Mouse (Mus musculus) heart, adult 11 months (tissue): ENCODE measurements around the gene Trub2.

Source experiments
- DNase-seq: peaks from one replicate; pipeline ENCODE4 v3.0.0; 2022

The Trub2 gene

GRCm38 (mm10) chr2:29771611-29772461, 16.5 kb downstream of the Trub2 start:
- DNase-seq = peak; percentile 82

DNA sequence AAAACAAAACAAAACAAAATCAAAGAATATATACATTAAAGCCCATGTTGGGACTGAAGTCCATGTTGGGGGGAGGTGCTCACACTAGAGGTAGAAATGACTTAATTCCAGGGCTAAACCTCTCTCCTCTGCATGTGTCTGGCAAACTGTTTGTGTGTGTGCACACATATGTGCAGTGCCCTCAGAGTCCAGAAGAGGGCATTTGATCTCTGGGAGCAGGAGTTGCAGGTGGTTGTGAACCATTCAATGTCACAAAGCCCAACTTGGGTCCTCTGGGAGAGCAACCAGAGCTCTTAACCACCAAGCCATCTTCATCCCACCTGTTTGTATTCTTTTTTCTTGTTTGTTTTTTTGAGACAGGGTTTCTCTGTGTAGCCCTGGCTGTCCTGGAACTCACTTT, 18.1 kb downstream of the Trub2 start:
- DNase-seq = peak; percentile 74

GRCm38 (mm10) chr2:29768901-29769300, 19.4 kb downstream of the Trub2 start:
- DNase-seq = peak; percentile 75

DNA sequence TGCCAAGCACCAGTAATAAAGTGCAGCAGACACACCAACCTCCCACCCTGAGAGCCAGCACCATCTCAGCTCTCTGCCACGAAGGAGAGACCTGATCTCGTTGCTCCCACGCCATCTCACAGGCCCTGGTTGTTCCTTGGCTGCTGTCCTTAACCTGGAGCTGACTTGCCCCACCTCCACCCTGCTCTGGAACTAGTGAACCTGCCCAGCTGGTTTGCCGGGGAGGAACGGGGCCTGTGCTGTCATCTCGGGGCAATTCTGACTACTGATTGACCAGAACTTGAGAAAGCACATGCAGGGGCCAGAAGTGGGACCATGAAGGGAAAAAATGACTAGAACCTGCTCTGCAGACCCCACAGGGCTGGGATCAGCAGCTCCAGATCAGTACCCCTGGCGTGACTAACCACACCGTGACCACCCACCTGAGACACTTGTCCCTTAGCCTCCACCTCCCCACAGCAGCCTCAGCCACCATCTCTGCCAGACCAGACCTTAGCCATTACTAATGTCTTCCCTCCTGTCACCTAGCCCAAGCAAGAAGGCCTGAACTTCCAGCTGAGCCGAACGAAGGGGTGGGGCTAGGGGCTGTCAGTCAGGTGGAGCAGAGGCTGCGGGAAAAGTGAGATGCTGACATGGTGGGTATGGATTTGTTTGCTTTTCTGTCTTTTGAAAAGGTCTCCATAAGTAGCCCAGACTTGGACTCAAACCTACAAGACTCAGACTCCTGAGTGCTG, 20.2 kb downstream of the Trub2 start:
- peak; percentile 83 for DNase-seq

GRCm38 (mm10) chr2:29764831-29765230, 23.5 kb downstream of the Trub2 start:
- DNase-seq = peak; percentile 93

- no peak for DNase-seq
Observed at GRCm38 (mm10) chr2:29755693-29756092, 32.6 kb downstream of the Trub2 start.

DNA sequence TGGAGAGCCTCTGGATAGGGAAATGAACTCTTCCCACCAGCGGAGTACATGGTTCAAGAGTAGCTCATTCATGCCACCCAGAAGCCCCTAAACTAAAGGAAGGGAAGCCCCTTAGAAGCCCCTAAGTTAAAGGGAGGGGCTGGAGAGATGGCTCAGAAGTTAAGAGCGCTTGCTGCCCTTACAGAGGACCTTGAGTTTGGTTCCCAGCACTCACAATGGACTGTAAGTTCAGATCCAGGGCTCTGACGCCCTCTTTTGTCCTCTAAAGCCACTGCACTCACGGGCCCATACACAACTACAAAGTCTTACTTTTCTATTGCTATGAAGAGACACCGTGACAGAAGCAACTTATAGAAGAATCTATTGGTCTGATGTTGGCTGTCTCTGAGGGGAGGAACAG, 35.9 kb downstream of the Trub2 start:
- DNase-seq = no peak

- peak; percentile 87 for DNase-seq
Observed at GRCm38 (mm10) chr2:29751497-29751896, 36.8 kb downstream of the Trub2 start, which contains the start of gene Gm13420. Gene Gm13420, minus strand, starts transcription at chr2:29751685.

- no peak for DNase-seq
Observed at GRCm38 (mm10) chr2:29748499-29748898, 39.8 kb downstream of the Trub2 start.

DNA sequence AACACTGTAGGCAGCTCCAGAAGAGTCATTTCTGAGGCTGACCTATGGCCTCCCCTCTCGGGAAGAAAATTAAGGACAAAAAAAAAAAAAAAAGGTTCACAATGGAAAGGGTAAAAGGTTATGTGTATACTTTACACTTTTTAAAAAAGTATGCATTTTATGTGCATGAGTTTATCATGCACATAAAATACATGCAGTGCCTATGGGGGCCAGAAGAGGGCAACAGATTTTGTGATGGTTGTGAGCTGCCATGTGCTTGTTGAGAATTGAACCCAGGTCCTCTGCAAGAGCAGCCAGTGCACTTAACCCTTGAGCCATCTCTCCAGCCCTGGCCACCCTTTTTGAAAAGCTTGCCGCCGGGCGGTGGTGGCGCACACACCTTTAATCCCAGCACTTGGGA, 40.5 kb downstream of the Trub2 start:
- DNase-seq = no peak

- peak; percentile 88 for DNase-seq
Observed at GRCm38 (mm10) chr2:29747188-29747782, 41.0 kb downstream of the Trub2 start.

DNA sequence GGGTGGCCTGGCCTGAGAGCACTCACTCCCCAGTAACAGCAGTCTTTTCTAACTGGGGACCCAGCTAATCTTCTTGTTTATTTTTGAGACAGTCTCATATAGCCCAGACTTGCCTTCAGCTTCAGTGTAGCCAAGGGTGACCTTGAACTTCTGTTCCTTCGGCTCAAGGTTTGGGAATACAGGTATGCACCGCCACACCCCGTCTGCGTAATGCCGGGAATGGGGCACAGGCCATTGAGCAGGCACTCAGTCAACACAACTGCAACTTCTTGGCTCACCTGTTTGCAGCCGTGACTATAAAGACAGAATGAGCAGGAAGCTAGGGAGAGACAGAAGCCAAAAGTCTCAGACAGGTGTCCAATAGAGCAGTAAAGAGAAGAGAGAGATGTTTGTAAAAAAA, 44.0 kb downstream of the Trub2 start:
- no peak for DNase-seq

DNA sequence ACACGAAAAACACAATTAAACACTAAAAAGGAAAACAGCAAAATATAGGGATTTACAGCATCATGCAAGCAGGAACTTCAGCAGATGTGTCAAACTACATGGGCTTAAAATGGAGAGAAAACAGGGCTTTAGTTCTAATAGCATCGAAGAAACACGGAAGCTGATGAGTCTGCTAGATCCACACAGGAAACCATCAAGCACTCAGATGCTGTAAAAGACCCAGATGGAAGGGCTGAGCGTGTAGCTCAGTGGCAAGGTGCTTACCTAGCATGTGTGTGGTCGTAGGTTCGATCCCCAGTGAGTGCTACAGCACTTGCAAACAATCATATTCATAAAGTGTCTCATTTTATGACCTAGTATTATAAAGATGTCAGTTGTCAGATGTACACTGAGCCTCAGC, 47.1 kb downstream of the Trub2 start:
- no peak for DNase-seq

DNA sequence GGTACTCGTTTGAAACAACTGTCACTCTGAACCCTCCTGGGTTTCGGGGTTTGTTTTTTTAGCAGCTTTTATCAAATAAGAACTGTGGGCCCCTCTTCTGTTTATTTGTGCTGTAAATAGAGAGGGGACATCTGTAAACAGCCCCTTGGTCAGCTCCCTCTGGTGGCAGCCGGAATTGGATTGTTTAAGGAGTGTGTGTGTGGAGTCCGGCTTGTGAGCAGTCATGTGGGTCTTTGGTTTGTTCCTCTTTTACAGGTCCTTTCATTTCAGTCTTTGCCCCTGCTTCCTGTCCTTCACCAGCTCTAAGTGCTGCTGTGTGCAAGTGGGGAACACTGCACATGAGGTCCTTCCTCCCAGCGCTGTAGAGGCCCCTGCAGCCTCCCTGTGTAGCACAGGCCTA, 48.9 kb downstream of the Trub2 start:
- DNase-seq = peak; percentile 97

DNA sequence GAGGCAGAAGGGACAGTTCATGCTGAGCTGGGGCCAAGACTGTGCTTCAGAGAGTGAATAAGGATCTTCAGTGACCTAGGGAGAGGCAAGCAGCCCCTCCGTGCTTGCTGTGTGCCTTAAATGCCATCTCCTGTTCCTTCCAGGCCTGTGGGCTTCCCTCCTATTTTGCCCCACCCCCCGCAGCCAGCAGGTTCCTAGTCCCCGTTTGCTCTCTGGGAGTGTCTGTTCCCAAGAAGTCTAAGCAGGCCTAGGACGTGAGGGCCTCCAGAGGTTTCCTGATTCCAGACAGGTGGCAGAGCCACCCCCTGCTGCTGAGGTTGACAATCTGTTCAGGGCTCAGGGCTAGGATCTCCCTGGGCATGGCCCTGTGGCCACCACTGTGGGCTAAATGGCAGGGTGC, 49.5 kb downstream of the Trub2 start:
- peak; percentile 87 for DNase-seq

DNA sequence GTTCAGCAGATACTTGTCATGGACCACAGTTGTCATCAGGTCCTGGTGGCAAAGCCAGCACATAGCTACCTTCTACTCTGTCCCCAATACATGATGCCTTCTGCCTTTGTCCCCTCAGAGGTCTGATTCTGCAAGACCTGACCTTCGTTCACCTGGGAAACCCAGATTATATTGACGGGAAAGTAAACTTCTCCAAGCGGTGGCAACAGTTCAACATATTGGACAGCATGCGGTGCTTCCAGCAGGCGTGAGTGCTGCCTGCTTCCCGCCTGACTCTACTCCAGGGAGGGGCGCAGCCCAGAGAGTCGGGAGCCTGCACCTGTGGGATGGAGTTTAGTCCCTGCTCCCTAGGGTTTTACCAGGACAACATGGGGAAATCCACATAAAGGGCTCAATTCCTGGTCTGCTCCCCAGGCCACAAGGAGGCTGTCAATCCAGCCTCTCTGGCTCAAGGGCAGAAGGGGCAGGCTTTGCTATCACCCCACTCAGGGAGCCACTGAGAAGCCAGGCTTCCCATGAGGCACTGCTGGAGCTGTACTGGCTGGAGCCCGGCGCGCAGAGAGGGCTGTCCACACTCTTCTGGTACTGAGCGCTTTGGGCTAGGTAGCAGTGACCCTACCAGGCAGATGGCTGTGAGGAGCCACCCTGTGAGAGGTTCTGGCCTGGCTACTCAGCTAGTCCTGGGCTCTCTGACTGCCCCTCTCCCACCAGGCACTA, 50.9 kb downstream of the Trub2 start:
- DNase-seq = peak; percentile 93

GRCm38 (mm10) chr2:29735708-29736107, 52.6 kb downstream of the Trub2 start:
- no peak for DNase-seq

DNA sequence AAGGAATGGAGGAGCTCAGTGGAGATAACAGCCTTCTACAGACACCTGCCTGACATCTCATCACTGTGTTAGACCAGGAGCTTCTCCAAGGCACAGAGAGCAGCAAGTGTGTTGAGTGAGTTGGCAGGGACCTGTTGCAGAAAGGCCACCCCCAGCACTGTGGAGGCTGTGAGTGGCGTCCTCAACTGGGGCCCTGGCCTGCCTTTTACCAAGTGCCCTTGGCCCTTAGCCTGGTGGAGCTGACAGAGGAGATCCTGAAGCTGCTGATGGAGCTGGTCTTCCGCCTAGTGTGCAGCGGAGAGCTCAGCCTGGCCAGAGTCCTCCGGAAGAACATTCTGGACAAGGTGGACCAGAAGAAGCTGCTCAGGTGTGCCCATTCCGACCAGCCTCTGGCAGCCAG, 55.0 kb downstream of the Trub2 start:
- DNase-seq = peak; percentile 90

DNA sequence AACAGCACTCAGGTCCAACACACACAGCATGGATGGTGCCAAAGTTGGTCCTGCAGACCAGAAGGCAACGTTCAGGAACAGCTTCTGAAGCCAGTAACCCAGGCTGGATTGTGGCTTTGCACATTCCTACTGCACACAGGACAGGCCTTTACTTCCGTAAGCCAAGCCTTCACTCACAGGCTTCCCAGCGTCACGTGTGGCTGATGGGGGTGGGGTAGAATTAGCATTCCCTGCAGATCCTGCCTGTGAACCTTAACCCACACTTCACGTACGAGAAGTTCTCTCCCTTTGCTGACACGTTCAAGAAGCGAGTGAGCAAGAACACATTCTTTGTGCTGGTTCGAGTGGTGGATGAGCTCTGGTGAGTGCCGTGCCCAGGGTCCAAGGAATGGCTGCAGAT, 55.7 kb downstream of the Trub2 start:
- DNase-seq = no peak

DNA sequence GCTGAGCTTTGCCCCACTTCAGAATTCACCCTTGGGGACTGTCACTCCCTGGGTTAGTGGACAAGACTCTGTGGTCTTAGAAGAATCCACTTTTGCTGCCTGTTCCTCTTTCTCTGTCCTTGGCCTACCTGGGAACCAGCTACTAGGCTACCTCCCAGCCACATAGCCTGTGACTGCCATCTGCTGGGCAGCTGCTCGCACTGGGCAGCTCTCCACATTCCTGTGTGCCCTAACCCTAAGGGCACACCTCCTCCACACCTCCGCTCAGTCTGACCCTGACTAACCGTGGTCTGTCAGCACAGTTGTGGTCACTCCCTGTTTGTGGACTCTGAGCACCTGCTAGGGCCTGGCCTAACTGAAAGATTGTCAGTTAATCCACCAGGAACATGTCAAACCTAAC, 56.8 kb downstream of the Trub2 start:
- DNase-seq = peak; percentile 92

- peak; percentile 71 for DNase-seq
Observed at GRCm38 (mm10) chr2:29729500-29729899, 58.8 kb downstream of the Trub2 start.

DNA sequence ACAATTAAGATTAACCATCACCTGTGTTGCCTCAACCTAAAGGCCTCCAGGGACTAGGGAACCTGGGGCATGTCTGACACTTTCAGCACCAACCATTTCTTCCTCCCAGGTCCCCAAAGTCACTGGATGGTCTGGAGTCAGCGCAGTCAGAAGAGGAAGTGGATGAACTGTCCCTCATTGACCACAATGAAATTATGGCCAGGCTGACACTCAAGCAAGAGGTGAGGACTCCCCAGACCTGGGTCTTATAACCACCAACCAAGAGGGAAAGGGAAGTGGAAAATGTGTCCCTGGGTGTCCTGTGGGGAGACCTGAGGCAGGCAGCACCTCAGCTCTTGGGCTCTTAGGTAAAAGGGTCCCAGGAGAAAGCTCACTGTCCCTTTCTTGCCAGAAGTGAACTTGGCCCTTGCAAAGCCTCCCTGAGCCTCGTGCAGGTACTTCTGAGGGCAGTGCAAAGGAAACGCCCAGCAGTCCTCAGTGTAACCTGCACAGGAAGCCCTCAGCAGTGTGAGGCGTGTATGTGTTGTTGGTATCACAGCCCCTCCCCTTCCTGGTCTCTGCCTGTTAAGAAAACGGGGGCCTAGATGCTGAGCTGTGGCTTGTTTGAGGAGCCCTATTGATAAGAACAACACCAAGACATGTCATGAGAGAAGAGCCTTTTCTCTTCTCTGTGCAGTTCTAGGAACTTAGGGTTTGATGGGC, 63.5 kb downstream of the Trub2 start:
- no peak for DNase-seq
